Mouse (Mus musculus): ENCODE results near the gene Pcnp.
"Not testable (repeated sequence)": the region's sequence is repeated elsewhere in the genome, so short reads cannot be mapped to it uniquely, and the experiment has no call there.

Gene Pcnp

DNA sequence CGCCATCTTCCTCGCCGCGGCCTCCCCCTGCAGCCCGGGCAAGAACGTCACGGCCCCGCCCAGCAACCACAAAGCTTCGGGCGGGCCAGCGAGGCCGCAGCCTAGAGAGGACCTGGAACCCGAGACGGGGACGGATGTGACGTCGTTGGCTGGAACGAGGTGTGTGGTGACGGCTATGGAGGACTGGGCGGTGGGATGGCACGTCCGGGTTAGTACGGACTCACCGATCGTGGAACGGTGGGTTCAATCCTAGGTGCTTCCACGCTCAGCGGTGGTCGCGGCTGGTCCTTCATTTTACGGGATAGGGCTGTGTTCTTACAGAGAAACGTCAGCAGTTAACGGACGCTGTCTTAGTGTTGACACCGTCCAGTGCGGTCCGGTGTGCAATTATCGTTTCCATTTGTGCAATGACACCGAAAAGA, at the start of gene Pcnp:
TSS of gene Pcnp (minus strand) at position 79 of the 422 bp plus-strand sequence.
- peak; percentile 97 for DNase-seq

DNA sequence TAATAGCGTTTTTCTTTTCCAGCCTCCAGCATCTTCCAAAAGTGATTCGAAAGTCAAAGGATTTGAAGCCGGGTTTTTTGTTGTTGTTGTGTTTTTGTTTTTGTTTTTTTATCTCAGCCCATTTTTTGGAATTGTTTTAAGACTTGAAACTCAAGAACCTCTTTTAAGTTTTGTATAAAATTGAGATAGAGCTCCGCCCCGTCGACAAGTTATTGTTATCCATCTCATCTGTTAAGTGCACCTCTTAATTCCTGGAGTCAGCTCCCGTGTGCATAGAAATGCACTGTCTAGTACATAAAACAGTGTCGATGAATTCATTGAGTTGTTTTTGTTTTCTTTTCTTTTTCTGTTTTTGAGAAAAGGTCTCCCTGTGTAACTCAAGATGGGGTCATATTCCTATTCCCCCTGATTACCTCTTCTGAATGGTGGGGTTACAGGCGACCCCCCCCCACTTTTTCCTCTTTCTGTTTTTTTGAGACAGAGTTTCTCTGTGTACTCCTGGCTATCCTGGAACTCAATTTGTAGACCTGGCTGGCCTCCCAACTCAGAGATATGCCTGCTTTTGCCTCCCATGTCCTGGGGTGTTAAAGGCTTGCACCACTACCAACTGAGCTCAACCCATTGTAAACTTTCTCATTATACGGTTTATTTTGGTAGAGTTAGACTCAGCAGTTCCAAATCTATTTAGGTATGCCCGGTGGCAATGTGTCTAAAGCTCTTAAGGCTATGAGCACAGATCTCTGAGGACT, 46.8 kb upstream of the Pcnp start:
- DNase-seq: no peak

DNA sequence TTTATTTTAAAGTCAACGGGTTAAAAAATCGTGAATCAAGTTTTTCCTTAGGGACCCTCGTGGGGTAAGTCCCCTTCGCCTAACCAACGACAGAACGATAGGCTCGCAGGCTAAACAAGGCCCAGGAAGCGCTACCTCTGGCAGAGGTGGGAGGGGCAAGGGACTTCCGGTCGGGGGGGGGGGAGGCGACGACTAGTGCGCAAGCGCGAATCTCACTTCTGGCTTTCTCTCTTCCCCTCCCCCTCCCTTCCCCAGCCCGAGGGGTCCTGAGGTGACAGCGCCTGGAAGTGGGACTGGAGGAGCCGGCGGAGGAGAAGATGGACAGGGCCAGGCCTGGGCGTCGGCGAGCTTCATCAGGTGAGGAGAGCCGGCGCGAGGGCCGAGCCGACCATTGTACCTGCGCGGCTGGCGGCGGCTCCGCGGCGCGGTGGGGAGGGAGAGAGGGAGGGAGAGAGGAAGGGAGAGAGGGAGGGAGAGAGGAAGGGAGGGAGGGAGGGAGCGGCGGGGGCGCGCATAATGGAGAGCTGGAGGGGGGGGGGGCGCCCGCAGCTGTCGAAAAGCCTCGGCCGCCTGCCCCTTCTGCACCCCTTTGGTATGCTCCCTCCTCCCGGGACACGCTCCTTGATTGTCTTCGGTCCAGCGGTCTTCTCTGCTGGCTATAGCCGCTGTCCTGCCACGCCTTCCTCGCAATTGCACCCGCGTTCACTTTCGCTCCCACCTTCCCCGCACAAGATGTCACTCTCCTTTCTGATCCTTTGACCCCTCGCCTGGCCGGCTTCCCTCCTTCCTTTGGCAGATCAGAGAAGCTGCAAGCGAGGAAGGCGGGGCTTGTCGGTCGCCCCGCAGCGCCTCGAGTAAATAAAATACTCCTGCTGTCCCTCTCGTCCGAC, 45.9 kb upstream of the Pcnp start:
- DNase-seq: peak; percentile 90 to 91

DNA sequence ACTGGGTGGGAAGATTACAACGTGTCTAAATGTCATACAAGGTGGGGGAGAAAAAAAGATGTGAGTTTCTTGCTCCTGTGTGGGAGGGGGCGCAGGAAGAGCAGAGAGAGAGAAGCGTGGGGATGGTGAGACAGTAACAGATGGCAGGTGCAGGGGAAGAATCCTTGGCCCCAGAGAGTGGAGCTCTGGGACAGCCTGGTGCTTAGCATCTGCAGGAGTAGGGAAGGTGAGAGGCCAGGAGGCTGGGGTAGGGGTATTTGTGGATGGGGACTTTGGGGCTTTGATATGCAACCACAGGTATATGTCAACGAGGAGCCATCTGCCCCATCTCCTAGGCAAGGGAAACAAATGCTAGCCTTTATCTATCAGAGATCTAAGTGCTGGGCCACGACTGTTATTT, 45.0 kb upstream of the Pcnp start:
- no peak for DNase-seq

DNA sequence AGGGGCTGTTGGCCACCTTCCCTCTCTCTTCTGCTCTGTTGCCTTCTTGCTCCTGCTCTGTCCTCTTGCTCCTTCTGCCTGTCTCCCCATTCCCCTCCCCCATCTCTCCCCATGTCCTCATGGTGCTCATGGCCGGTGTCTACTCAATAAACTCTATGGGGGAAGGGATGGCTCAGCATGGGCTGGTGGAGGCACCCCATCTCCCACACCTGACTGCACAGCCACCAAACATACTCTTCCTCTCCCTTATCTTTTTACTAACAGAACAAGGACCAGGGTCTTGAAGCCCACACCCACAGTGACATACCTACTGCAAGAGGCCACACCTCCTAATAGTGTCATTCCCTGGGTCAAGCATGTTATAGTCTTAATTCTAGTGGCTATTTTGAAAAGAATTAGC, 44.6 kb upstream of the Pcnp start:
- DNase-seq: no peak

DNA sequence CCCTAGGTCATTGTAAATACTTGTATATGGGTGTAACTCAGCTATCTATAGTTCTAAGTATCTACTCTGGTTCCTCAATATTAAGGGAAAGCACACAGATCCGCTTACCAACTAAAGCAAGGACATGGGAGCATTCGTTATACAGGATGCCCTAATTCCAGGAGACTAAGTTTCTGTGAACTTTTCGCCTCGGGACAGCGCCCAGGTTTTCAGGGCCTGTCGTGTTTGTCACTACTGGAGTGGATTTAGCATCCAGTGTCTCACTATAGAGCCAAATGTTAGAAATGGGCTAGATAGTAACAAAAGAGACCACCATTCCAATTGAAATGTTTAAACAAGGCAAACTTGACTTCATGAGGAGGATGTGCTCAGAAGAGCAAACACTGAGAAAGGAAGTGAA, 43.6 kb upstream of the Pcnp start:
- DNase-seq: not testable (repeated sequence)

DNA sequence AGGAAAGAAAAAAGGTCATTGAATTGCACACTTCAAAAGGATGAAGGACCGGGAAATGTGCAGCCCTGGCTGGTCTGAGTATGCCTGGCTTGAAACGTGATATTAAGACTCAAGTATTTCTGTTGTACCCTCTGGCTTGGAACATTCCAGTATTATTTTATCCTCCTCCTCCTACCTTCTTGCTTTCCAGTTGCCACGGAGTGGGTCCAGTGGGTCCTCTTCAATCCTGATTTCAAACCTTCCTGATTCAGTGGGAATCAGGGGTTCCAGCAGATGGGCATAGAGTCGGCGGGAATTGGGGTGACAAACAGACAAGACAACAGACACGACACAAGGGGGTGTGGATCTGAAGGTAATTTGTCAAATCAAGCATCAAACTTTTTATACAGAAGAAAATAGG, 43.0 kb upstream of the Pcnp start:
- DNase-seq: no peak

DNA sequence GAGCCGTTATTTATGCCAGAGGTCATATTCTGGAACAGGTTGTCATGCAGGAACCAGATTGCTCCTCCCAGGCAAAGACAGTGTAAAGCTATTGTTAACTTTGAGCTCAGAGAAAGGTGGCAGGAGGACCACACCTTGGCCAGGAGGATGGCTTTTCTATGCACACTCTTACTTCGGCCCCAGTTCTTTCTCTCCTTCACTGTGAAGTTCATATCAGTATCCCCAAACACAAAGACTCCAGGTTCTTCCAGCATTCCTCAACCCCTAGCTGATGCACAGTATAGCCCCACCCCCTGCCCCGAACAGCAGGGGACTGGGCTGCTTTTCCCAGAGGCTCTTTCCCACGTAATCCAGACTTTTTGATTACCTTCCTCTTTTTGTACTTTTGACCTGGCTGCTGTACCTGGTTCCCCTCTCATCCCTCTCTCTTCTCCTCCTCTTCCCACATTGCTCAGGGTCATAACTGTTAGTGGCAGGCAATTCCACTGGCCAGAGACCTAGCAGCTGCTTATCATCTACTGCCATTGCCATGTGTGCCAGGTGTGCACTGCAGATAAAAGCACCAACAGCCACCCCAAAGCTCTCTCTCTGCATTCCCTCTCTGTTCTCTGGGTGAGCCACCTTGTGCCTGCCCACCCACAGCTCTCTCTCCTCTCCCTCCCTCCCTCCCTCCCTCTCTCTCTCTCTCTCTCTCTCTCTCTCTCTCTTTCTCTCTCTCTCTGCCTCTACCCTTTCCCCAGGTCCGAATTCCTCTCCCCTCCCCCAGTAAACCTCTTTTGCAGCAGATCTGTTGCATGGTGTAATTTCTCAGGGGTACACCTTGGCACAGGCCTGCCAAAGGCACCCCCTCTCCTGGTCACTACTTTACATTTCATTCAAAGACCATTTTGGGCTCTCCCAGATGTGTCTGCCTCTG, 42.0 kb upstream of the Pcnp start:
- DNase-seq: no peak

DNA sequence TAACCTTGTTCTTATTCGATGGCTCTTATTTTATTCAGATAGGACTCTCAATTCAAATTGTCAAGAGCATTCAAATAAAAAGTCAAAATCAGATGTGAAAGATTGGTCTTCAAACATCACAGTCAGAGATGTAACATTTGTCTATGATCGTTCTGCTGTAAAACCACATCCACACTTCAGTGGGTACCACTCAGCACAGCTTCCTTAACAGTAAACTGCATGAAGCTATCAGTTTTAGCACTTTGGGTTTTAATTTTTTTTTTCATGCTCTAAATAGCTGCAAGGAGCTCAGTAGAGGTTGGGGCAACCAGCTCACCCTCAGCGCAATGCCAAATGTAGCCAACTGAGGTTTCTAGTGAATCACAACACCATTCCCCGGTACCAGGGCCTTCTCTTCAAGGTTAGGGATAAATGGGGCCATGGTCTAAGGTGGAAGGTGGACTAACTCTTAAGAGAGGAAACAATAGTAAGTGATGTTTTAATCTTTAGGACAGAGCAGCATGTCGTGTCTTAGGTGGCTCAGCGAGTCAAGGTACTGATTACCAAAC, 39.1 kb upstream of the Pcnp start:
- DNase-seq: no peak

DNA sequence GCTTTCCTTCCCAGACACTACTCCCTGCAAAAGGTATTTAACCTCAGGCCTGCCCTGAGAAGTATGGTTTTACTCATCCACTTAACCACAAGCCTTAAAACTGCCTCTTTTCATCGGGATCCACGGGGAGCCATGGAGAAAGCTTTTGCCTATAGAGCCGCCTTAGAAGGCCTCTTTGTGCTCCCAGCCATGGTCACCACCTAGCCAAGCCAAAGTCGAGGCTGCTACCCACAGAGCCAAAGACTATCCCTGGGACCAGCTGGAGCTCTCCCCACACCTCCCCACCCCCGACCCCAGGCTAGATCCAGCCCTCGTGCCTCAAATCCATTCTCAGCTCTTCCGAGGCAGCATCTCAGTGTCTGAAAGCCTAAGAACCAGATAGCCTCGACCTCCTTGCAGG, 36.6 kb upstream of the Pcnp start:
- no peak for DNase-seq

DNA sequence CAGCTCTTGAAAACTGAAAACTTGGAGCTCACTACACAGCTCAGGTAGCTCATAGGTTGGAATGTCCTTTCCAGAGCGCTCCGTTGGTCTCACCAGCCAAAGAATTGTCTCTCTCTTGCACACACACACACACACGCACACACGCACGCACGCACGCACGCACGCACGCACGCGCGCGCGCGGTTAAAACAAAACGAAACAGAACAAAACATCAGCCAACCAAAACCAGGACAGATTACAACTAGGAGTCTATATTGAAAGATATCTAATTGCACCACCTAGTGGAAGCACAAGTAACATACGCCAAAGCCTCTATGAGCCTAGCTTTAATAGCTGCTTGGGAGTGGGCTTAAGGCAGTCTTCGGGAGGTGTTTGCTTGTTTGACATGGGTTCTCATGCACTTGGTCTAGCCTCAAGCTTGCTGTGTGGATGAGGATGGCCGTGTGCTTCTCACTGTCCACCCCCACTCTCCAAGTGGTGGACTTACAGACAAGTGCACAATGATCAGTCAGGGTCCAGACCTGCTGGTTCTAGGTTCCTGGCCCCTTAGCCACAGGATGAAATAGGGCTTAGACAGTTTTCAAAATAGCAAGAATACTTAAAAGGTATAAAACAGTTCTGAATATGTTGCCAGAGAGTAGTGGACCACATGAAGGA, 34.9 kb upstream of the Pcnp start:
- peak; percentile 54 to 58 for DNase-seq

DNA sequence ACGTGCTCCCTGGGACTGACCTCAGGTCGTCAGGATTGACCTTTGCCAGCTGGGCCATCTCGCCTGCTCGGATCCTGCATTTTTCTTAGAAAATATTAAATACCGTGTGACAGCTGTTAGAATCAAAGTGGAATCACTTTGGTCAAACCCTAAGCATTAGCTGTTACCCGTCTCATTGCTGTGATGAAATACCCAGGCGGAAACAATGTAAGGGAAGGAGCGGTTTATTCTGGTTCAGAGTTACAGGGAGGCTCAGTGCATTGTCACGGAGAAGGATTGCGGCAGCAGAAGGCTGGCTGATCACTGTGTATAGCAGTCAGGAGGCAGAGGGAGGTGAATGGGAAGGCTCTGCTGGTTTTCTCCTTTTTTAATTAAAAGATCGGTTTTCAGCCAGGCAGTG, 33.4 kb upstream of the Pcnp start:
- no peak for DNase-seq

DNA sequence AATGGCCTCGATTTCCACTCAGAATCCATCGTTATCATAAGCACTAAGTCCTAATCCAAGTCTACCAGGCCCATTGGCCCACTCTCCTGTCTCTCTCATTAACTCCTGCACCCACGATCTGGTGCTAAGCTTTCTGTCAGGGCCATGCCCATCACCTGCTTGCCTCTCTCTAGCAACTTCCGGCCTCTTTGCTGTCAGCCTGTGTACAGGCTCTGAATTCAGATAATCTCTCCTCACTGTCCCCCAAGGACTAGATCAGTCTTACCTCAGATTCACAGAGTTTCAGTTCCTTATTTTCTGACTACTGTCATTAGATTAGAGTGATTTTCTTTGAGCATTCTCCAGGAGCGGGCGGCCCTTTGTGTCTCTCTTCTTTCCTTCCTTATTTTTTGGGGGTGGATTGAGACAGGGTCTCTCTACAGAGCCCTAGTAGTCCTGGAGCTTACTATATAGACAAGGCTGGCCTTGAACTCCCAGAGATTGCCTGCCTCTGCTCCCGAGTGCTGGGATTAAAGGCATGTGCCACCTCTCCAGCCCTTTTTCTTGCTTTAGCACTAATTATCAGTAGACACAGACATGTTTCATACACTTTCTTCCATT, 32.6 kb upstream of the Pcnp start:
- no peak for DNase-seq

DNA sequence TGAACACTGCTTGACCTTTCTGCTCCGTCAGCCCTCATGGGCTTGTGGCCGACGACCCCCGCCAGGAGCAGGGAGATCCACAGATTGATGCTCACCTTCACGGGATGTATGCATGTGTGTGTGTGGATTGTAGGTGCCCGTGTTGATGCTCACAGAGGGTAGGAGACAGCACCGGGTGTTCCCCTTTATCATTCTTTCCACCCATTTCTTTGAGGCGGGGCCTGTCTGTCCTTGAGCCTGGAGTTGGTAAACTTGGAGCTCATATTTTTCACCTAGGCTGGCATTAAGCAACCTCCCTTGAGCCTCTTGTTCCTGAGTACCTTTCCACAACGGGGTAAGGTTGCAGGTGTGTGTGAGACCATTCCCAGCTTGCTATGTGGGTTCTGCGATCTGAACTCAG, 28.6 kb upstream of the Pcnp start:
- DNase-seq: no peak

DNA sequence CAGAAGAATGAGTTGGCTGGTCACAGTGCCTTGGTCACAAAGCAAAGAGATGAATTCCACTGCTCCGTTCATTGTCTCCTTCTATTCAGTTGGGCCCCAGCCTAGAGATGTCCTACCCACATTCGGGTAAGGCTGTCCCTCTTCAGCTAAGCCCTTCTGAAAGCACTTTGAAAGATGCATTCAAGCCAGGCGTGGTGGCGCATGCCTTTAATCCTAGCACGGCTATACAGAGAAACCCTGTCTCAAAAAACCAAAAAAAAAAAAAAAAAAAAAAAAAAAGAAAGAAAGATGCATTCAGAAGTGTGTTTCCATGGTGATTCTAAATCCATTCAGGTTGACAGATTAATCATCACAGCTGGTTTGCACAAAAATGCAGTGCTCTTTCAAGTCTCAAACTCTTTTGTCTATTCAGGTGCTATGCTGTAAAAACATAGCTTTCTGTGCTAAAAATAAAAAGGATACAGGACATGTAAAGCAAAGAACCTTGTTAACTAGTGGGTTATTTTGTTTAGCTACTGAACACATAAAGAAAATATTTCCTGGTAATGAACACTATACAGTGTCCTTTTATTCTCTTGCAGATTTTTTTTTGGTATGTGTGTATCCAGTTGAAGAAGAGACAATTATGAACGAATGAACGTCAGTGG, 27.5 kb upstream of the Pcnp start:
- no peak for DNase-seq

DNA sequence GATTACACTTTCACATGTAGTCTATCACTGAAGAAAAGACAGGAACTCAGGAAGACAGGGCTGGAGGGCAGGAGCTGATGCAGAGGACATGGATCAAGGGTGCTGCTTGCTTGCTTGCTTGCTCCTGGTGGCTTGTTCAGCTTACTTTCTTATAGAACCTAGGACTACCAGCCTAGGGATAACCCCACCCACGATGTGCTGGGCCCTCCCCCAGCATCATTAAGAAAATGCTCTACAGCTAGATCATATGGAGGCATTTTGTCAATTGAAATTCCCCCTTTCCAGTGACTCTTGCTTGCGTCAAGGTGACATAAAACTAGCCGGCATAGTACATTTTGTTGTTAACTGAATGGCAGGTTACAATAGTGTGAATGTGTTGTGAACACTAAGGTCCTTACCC, 26.4 kb upstream of the Pcnp start:
- DNase-seq: no peak

DNA sequence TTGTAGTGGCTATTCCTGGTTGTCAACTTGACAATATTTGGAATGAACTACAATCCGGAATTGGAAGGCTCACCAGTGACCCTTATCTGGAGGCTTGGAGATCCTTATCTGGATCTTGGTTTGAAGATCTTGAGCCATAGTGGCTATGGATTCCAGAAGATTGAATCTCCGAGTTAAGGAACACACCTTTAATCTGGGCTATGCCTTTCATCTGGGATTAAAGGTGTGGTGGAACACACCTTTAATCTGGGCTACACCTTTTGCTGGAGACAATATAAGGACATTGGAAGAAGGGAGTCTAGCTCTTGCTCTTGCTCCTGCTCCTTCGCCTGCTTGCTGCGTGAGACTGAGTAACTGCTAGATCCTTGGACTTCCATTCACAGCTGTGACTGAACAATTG, 18.5 kb upstream of the Pcnp start, which contains the start of gene Senp7:
TSS of gene Senp7 (plus strand) at position 301 of the 400 bp plus-strand sequence.
- DNase-seq: not testable (repeated sequence)

DNA sequence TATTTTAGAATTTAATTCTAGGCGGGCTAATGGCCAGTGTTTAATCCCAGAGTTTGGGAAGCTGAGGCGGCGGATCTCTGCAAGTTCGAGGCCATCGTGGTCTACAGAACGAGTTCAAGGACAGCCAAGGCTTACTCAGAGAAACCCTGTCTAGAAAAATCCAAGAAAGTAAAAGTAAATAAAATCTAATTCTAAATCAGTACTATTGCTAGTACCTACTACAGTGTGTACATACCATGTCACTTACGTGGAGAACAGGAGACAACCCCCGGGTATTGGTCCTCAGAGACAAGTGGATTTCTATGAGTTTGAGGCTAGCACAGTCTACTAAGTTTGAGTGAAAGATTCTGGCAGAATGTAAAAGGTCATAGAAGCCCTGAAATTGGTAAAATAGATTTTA, 8.6 kb upstream of the Pcnp start:
- no peak for DNase-seq

DNA sequence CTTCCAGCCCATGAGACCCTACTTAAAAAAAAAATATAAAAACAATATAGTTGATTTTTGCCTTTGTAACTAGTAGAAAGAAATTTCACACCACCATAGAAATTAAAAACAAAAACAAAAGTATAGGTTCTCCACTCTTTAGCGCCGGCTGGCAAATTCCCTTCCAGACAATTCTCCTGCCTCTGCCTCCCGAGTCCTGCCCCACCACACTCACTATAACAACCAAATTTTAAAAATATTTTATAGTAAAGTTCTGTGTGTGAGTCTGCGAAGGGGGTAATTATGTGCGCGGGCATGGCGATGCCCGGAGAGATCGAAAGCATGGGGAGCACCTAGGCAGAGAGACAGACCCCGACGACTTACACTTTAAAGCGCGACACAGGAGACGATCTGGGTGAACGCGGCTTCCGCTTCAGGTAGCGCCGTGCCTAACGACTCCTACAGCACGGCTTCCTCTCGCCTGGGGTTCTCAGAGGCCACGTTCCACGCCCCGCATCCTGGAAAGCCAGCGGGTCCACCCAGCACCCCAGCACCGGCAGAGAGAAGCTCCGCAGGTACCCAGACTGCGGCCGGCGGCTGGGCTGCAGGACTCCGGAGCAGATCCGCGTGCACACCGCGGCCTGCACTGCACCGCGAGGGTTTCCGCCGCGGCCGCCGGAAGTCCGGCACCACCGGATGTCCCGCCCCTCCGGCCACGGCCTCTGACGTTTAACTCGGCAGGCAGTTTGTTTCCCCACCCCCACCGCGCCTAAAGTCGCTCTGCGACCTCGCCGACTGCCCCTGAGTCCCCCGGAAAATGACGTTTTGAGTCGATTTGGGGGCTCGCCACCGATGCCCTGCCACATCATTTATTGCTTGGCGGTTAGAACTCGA, 7.8 kb upstream of the Pcnp start, which contains the start of gene Trmt10c:
TSS of gene Trmt10c (minus strand) at position 682 of the 873 bp plus-strand sequence.
- peak; percentile 87 to 92 for DNase-seq

DNA sequence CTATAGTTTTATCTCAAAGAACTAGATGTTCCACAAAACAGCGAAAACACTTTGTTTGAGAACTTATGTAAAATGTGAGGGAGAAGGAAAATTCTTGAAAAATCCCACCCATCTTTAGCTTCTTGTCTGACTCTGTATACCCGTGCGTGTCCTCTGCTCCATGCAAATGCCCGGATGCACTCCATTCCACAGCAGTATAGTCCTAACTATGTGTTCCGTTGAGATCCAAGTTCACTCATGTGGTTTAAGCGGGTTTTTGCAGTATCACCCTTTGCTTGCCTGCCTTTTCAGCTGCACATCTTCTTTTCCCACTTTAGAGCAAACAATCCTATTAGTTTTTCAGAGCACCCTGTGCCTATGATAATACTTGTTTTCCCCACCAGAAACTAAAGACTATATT, 7.0 kb upstream of the Pcnp start:
- DNase-seq: no peak

All from kidney, adult 8-10 months (tissue).